Mouse (Mus musculus): ENCODE data around the gene AC134908.4. TPM values are rescaled to one million over a fixed set of nuclear protein-coding genes. Genes with fewer than 3 reads are reported as not detected.

The AC134908.4 gene
- total RNA-seq, 2 experiments from 2014 or later, result 1.4 TPM; not detected in 1

- DNase-seq (ENCODE audit: low spot score in 2 of 2), result no peak
These were observed 36.2 kb upstream of the AC134908.4 start for GRCm38 (mm10) chr17:25831451-25832281.

GRCm38 (mm10) chr17:25830806-25831431 lies 35.5 kb upstream of the AC134908.4 start:
- DNase-seq (ENCODE audit: low spot score in 2 of 2), result no peak

GRCm38 (mm10) chr17:25830200-25830753 lies 34.8 kb upstream of the AC134908.4 start:
- DNase-seq (ENCODE audit: low spot score in 2 of 2), result no peak

GRCm38 (mm10) chr17:25829558-25830017 lies 34.1 kb upstream of the AC134908.4 start:
- DNase-seq (ENCODE audit: low spot score in 2 of 2), result no peak

- peak; percentile 70 to 77 for DNase-seq (ENCODE audit: low spot score in 2 of 2)
These were observed 33.5 kb upstream of the AC134908.4 start, which contains the start of gene Jmjd8 for GRCm38 (mm10) chr17:25828712-25829557. Jmjd8 (plus strand) TSS chr17:25828867.

- DNase-seq (ENCODE audit: low spot score in 2 of 2), result no peak
These were observed 32.8 kb upstream of the AC134908.4 start for GRCm38 (mm10) chr17:25828223-25828594.

DNA sequence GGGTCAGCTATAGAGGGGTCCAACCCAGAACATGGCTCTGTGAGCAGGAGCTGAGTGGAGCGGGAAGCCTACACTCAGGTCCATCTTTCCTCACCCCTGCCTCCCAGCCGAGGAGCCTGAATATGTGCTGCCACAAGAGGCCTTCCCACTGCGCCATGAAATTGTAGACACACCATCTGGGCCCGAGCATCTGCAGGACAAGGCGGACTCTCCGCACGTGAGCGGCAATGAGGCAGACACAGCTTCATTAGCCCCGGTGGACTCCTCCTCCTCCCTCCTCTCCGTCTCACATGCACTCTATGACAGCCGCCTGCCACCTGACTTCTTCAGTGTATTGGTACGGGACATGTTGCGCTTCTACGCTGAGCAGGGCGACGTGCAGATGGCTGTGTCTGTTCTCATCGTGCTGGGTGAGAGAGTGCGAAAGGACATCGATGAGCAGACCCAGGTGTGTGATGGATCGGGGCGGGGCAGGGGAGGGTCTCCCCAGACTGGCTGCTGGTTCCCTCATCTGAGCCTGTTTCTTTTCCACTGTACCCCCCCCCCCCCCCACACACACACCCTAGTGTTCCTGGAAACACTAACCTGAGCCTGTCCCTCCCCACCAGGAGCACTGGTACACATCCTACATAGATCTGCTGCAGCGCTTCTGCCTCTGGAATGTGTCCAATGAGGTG lies 32.2 kb upstream of the AC134908.4 start:
- DNase-seq (ENCODE audit: low spot score in 2 of 2), result no peak

GRCm38 (mm10) chr17:25827011-25827410 lies 31.6 kb upstream of the AC134908.4 start:
- DNase-seq (ENCODE audit: low spot score in 2 of 2), result no peak

DNA sequence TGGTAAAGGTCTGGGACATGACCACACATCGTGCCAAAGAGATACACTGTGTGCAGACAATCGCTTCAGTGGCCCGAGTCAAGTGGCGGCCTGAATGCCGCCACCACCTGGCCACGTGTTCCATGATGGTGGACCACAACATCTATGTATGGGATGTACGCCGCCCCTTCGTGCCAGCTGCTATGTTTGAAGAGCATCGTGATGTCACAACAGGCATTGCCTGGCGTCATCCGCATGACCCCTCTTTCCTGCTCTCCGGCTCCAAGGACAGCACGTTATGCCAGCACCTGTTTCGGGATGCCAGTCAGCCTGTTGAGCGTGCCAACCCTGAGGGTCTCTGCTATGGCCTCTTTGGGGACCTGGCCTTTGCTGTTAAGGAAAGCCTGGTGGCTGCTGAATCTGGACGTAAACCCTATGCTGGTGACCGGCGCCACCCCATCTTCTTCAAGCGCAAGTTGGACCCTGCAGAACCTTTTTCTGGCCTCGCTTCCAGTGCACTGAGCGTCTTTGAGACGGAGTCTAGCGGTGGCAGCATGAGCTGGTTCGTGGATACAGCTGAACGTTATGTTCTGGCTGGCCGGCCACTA lies 30.6 kb upstream of the AC134908.4 start:
- DNase-seq (ENCODE audit: low spot score in 2 of 2), result no peak

DNA sequence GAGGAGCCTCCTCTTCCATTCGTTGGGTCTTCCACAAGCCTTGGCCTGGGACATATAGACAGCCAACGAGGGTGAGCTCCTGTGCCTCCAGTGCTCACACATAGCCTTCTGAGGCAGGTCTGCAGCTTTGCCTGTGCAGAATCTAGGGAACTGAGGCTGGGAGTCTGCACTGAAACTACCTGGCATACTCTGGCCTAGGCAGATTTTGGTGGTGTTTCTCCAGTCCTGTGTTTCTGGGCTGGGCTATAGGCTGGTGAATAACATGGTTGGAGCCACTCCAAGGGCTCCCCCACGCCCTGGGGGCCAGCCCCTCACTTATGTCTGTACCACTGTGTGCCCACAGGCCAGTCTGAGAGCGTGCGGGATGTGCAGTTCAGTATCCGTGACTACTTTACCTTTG lies 29.9 kb upstream of the AC134908.4 start:
- DNase-seq (ENCODE audit: low spot score in 2 of 2), result no peak

DNA sequence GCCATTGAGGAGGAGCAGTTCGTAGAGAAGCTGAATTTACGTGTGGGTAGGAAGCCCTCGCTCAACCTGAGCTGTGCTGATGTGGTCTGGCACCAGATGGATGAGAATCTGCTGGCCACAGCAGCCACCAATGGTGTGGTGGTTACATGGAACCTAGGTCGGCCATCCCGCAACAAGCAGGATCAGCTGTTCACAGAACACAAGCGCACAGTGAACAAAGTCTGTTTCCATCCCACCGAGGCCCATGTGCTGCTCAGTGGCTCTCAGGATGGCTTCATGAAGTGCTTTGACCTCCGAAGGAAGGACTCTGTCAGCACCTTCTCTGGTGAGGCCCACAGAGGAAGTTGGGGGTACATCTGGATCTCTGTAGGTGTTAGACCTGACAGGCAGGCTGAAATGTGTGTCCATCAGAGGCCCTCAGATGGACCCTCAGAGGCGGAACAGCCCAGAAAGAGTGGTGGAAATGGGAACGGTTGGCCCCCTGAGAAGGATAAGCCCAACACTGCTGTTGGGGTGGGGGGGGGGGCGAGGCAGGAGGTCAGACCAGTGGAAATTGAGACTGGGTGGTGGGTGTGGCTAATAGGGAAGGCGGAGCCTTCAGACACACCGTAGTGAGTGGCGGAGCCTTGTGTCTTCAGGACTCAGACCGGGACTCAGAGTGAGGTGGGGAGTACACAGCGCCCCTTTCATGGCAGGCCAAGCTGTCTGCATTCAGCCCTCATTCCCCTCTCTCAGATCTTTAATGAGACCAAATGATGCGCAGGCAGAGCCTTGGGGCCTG lies 29.1 kb upstream of the AC134908.4 start:
- DNase-seq (ENCODE audit: low spot score in 2 of 2), result no peak

GRCm38 (mm10) chr17:25823452-25823851 lies 28.0 kb upstream of the AC134908.4 start, which contains the start of gene Wdr24:
Wdr24 (plus strand) TSS chr17:25823627.
- peak in 1 of 2 experiments; percentile 66 for DNase-seq (ENCODE audit: low spot score in 2 of 2)

DNA sequence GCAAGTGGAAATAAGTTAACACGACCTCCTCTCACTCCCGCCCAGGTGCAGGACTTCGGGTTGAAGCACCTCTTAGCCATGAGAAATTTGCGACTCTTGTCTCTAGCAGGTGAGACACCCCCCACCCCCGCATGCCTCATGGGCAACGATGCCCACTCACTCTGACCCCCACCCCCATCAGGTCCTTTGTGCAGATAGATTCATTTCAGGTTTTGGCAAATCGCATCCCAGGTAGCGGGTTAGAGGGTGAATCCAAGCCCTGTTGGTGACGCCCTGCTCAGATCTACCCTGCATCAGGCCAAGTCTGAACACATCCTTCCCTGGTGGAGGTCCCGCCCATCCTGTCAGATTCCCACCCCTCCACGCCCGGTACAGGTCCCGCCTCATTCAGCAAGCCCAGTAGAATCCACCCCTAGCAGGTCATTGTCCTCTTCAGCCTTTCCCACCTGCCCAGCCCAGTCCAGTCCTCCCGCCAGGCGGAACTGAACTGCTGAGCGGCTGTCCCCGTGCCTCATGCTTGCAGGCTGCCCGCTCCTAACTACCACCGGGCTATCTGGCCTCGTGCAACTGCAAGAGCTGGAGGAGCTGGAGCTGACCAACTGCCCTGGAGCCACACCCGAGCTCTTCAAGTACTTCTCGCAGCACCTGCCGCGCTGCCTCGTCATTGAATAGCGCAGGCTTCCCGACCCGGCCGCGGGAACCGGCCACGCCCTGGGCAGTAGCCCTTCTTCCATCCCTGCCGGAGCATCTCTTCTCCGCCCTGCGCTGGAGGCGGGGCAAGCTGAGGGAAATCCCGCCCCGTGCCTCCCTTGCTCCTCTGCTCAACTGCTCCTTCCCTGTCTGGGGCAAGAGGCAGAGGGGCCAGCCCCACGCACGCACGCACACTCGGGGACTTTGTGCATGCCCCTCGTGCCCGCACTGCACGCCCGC lies 23.7 kb upstream of the AC134908.4 start:
- DNase-seq (ENCODE audit: low spot score in 2 of 2), result no peak

- DNase-seq (ENCODE audit: low spot score in 2 of 2), result no peak
These were observed 22.2 kb upstream of the AC134908.4 start for GRCm38 (mm10) chr17:25817662-25818061.

DNA sequence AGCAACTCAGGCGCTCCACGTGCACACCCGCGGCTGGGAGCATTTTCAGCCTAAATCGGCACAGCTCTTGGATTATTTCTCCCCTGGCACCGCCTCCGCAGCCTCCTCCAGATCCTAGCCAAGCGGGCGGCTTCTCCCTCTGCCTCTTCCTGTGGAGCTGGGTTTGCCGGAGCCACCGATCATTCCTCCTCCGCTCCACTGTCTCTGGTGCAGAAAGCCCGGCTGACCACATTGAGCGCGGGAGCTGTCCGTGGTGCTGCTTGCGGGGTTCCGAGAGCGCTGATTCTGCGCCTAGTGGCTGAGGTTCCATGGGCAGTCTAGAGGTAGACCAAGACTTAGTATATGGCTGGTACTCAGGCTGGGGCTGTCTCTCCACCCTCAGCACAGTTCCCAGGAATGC lies 18.0 kb upstream of the AC134908.4 start:
- DNase-seq (ENCODE audit: low spot score in 2 of 2), result peak; percentile 85 to 86

- no peak for DNase-seq (ENCODE audit: low spot score in 2 of 2)
These were observed 15.4 kb upstream of the AC134908.4 start for GRCm38 (mm10) chr17:25810890-25811289.

DNA sequence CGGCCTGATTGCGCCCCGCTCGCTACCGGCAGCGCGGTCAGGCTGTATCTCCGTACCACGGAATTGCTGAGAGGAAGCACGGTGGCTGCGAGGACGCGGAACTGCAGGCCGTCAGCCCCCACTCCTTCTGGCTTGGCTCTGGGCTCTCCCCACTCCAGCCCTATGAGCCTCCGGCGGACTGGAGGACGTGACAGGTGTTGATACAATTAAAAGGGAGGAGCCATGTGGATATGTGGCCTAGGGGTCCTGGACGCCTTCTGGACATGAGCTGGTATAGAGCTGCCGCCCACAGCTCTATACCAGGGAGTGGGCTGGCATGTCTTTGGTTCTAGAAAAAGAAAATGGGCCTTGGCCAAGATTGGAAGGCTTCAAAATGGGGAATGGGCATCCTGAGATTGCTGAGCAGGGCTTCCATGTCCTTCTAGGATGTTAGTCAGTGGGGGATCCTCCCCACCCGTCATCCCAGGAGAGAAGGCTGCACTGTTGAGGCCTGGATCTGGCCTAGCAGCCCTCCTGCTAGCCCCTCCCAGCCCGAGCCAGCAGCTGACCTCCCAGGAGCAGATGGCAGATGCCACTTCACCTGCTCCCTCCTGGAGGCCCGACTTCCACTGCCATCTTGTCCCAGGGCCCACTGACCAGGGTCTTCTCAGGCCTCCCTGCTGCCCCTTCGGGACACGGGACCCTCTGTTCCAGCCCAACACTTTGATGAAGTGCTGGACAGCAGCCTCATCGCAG lies 14.3 kb upstream of the AC134908.4 start:
- DNase-seq (ENCODE audit: low spot score in 2 of 2), result no peak

All from adrenal gland, adult 18-20 months (tissue).